ENCODE assay signal across 14 mouse cellular contexts in the genomic region with DNA sequence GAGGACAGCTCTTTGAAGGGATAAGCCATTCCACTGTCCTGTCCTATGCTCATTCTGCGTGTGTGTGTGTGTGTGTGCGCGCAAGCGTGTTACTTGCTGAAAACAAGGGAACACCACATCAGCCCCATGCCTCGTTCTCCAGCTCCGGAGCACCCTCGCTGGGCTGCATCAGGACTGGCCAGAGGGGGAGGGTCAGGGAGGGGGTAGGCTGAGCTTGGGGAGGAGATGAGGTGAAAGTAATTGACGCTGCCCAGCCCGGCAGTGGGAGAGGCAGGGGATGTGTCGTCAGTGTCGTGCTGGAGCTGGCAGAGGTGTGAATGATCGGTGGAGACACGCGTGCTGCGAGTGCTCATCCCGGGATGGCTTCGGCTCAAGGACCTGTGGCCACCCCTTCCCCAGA. TPM values are rescaled to one million over a fixed set of nuclear protein-coding genes. Genes with fewer than 3 reads are reported as not detected.
DNase-seq lines count a peak whose midpoint lies in the region; ATAC-seq lines count a peak whose summit lies in the region.
"Had no signal": no experiment of that assay in that cellular context is flagged by ENCODE, and none has a peak within 500 bp of the region (broad histone marks: within the 10 kb centered on the region; RNA-seq: fewer than 3 reads in every experiment).

No protein-coding gene starts in this region.

- no peaks in the 10 kb centered on the region for H3K27me3 ChIP-seq in forebrain, embryonic 10.5 days (ENCODE audit: poor library complexity, severe bottlenecking)
- H3K27me3 ChIP-seq in forebrain, embryonic 15.5 days: no peaks in the 10 kb centered on the region
- no peaks in the 10 kb centered on the region for H3K27me3 ChIP-seq in forebrain, embryonic 16.5 days (replicated peaks; ENCODE audit: control insufficient read depth, insufficient read depth, low read length)
- H3K27me3 ChIP-seq in limb, embryonic 10.5 days (ENCODE audit: low read depth, poor library complexity, severe bottlenecking): peaks cover 5% of the 10 kb centered on the region; the same call in 1 of the 2 replicates
- H3K27me3 ChIP-seq in neural tube, embryonic 13.5 days: no peaks in the 10 kb centered on the region
- no peaks in the 10 kb centered on the region for H3K27me3 ChIP-seq in liver, embryonic 11.5 days (replicated peaks; ENCODE audit: control insufficient read depth, insufficient read depth, low read length)
- H3K27me3 ChIP-seq in kidney, embryonic 14.5 days (ENCODE audit: control insufficient read depth, insufficient read depth, low read length): no peaks in the 10 kb centered on the region
- H3K27me3 ChIP-seq: liver, embryonic 15.5 days had no signal

- H3K4me1 ChIP-seq in forebrain, embryonic 10.5 days: peaks cover 34% of the 10 kb centered on the region
- peaks cover 15% of the 10 kb centered on the region; the same call in 1 of the 2 replicates for H3K4me1 ChIP-seq in forebrain, embryonic 15.5 days
- H3K4me1 ChIP-seq in forebrain, embryonic 16.5 days (replicated peaks; ENCODE audit: control insufficient read depth, insufficient read depth, low read length): no peaks in the 10 kb centered on the region; the same call in 1 of the 2 replicates
- H3K4me1 ChIP-seq in limb, embryonic 10.5 days: peaks cover 23% of the 10 kb centered on the region
- H3K4me1 ChIP-seq in neural tube, embryonic 13.5 days (replicated peaks): peaks cover 33% of the 10 kb centered on the region
- H3K4me1 ChIP-seq in liver, embryonic 11.5 days (replicated peaks; ENCODE audit: control insufficient read depth, insufficient read depth, low read length): 0 out of 2 replicates have a peak, but pooled peaks cover 4% of the 10 kb centered on the region
- H3K4me1 ChIP-seq in kidney, embryonic 14.5 days (ENCODE audit: control insufficient read depth, insufficient read depth, low read length): no peaks in the 10 kb centered on the region

- H3K4me2 ChIP-seq in forebrain, embryonic 15.5 days (replicated peaks): no peak overlapping the region
- H3K4me2 ChIP-seq in forebrain, embryonic 16.5 days (ENCODE audit: low read length): no peak overlapping the region
- H3K4me2 ChIP-seq in neural tube, embryonic 13.5 days: peak overlapping the region; percentile 11; the same call in 1 of the 2 replicates
- no peak overlapping the region for H3K4me2 ChIP-seq in liver, embryonic 11.5 days
- no peak overlapping the region for H3K4me2 ChIP-seq in kidney, embryonic 14.5 days (replicated peaks; ENCODE audit: low read depth, low read length)
- H3K4me2 ChIP-seq: heart, embryonic 12.5 days; liver, embryonic 15.5 days had no signal

- H3K9ac ChIP-seq in forebrain, embryonic 15.5 days (replicated peaks): no peak overlapping the region
- no peak overlapping the region for H3K9ac ChIP-seq in forebrain, embryonic 16.5 days (replicated peaks; ENCODE audit: low read depth, low read length)
- H3K9ac ChIP-seq in neural tube, embryonic 13.5 days: peak overlapping the region; percentile 3; the same call in 1 of the 2 replicates
- no peak overlapping the region for H3K9ac ChIP-seq in liver, embryonic 11.5 days (ENCODE audit: low read depth, low read length)
- no peak overlapping the region for H3K9ac ChIP-seq in kidney, embryonic 14.5 days (ENCODE audit: low read depth, low read length)
- H3K9ac ChIP-seq: heart, embryonic 12.5 days; liver, embryonic 15.5 days had no signal

- WGBS in forebrain, embryonic 10.5 days: 58% methylated on average over 17 of the region's 17 CpGs
- 42% methylated on average over 17 of the region's 17 CpGs for WGBS in forebrain, embryonic 15.5 days
- WGBS in forebrain, embryonic 16.5 days: 46% methylated on average over 17 of the region's 17 CpGs
- WGBS in limb, embryonic 10.5 days: 54% methylated on average over 17 of the region's 17 CpGs
- WGBS in neural tube, embryonic 13.5 days: 37% methylated on average over 17 of the region's 17 CpGs
- WGBS in liver, embryonic 11.5 days: 77% methylated on average over 17 of the region's 17 CpGs
- 48% methylated on average over 17 of the region's 17 CpGs for WGBS in kidney, embryonic 14.5 days

- no peak for DNase-seq in forebrain, embryonic 10.5 days (ENCODE audit: extremely low spot score, low spot score)
- DNase-seq in limb, embryonic 10.5 days (ENCODE audit: low spot score): no peak
- DNase-seq in liver, embryonic 11.5 days (ENCODE audit: low spot score): no peak
- no peak for DNase-seq in kidney, adult 18-20 months
- DNase-seq: cerebellum, postnatal 14 days; gastrocnemius, postnatal 10 days; layer of hippocampus, adult 9-11 months; lung, postnatal 4 days had no signal

- ATAC-seq in forebrain, embryonic 15.5 days (replicated peaks): no peak
- 0 out of 2 replicates have a peak, but pooled peaks have one; percentile 20 for ATAC-seq in forebrain, embryonic 16.5 days
- peak; percentile 33 for ATAC-seq in neural tube, embryonic 13.5 days (ENCODE audit: low read depth)
- no peak for ATAC-seq in liver, embryonic 11.5 days (replicated peaks; ENCODE audit: low FRiP score)
- ATAC-seq in kidney, embryonic 14.5 days (ENCODE audit: low FRiP score, low TSS enrichment): no peak

- peak overlapping the region; percentile 16; the same call in 1 of the 2 replicates for H3K4me3 ChIP-seq in forebrain, embryonic 10.5 days
- no peak overlapping the region for H3K4me3 ChIP-seq in forebrain, embryonic 15.5 days
- H3K4me3 ChIP-seq in forebrain, embryonic 16.5 days (replicated peaks; ENCODE audit: low read length): no peak overlapping the region
- H3K4me3 ChIP-seq in limb, embryonic 10.5 days: no peak overlapping the region
- no peak overlapping the region for H3K4me3 ChIP-seq in neural tube, embryonic 13.5 days
- H3K4me3 ChIP-seq in liver, embryonic 11.5 days (ENCODE audit: low read depth, low read length): no peak overlapping the region
- no peak overlapping the region for H3K4me3 ChIP-seq in kidney, embryonic 14.5 days (ENCODE audit: low read length)
- H3K4me3 ChIP-seq: heart, embryonic 12.5 days; liver, embryonic 15.5 days had no signal

- peak overlapping the region; percentile 71 for H3K27ac ChIP-seq in forebrain, embryonic 10.5 days
- H3K27ac ChIP-seq in forebrain, embryonic 15.5 days (replicated peaks): no peak overlapping the region
- H3K27ac ChIP-seq in forebrain, embryonic 16.5 days (ENCODE audit: low read length): no peak overlapping the region
- 0 out of 2 replicates have a peak overlapping the region, but pooled peaks have one; percentile 11 for H3K27ac ChIP-seq in limb, embryonic 10.5 days
- H3K27ac ChIP-seq in neural tube, embryonic 13.5 days (replicated peaks): peak overlapping the region; percentile 67
- H3K27ac ChIP-seq in liver, embryonic 11.5 days (ENCODE audit: low read depth, low read length): no peak overlapping the region
- H3K27ac ChIP-seq in kidney, embryonic 14.5 days (ENCODE audit: low read depth, low read length): no peak overlapping the region
- H3K27ac ChIP-seq: liver, embryonic 15.5 days had no signal

- H3K36me3 ChIP-seq in forebrain, embryonic 10.5 days (replicated peaks): peaks cover 9% of the 10 kb centered on the region; the same call in 1 of the 2 replicates
- H3K36me3 ChIP-seq in forebrain, embryonic 15.5 days: no peaks in the 10 kb centered on the region
- H3K36me3 ChIP-seq in forebrain, embryonic 16.5 days (ENCODE audit: control insufficient read depth, insufficient read depth): no peaks in the 10 kb centered on the region
- H3K36me3 ChIP-seq in limb, embryonic 10.5 days: peaks cover 8% of the 10 kb centered on the region
- H3K36me3 ChIP-seq in neural tube, embryonic 13.5 days: no peaks in the 10 kb centered on the region
- peaks cover 7% of the 10 kb centered on the region; the same call in 1 of the 2 replicates for H3K36me3 ChIP-seq in liver, embryonic 11.5 days (ENCODE audit: control insufficient read depth, insufficient read depth, low read length)
- H3K36me3 ChIP-seq in kidney, embryonic 14.5 days (ENCODE audit: control insufficient read depth, insufficient read depth, low read length): no peaks in the 10 kb centered on the region

- H3K9me3 ChIP-seq in forebrain, embryonic 10.5 days: no peaks in the 10 kb centered on the region
- no peaks in the 10 kb centered on the region for H3K9me3 ChIP-seq in forebrain, embryonic 15.5 days
- H3K9me3 ChIP-seq in forebrain, embryonic 16.5 days (ENCODE audit: control insufficient read depth, low read length): no peaks in the 10 kb centered on the region
- no peaks in the 10 kb centered on the region for H3K9me3 ChIP-seq in limb, embryonic 10.5 days (replicated peaks)
- H3K9me3 ChIP-seq in neural tube, embryonic 13.5 days: no peaks in the 10 kb centered on the region
- H3K9me3 ChIP-seq in liver, embryonic 11.5 days (ENCODE audit: control insufficient read depth, low read length): no peaks in the 10 kb centered on the region
- H3K9me3 ChIP-seq in kidney, embryonic 14.5 days (ENCODE audit: control insufficient read depth, low read length): no peaks in the 10 kb centered on the region
- H3K9me3 ChIP-seq: heart, embryonic 12.5 days; liver, embryonic 15.5 days had no signal

RNA-seq across cellular contexts. Expression of a gene that starts 14.8 kb away (rescaled TPM):
- 7.0 and 9.1 TPM in 2 replicates for polyA plus RNA-seq in forebrain, embryonic 10.5 days (2016; fragmentation: Nextera tagmentation; extraction: Ambion mirVana)
- polyA plus RNA-seq in forebrain, embryonic 15.5 days (2015; fragmentation: Nextera tagmentation; extraction: Ambion mirVana): 9.0 and 11.3 TPM in 2 replicates
- polyA plus RNA-seq in forebrain, embryonic 16.5 days (2015; fragmentation: Nextera tagmentation; extraction: Ambion mirVana): 12.0 and 16.2 TPM in 2 replicates
- 9.4 and 10.3 TPM in 2 replicates for polyA plus RNA-seq in limb, embryonic 10.5 days (2016; fragmentation: Nextera tagmentation; extraction: Ambion mirVana)
- 29.1 and 31.1 TPM in 2 replicates for polyA plus RNA-seq in neural tube, embryonic 13.5 days (2015; fragmentation: Nextera tagmentation; extraction: Ambion mirVana)
- polyA plus RNA-seq in liver, embryonic 11.5 days (2014; fragmentation: Nextera tagmentation; extraction: Ambion mirVana): 21.7 and 26.3 TPM in 2 replicates
- polyA plus RNA-seq in kidney, embryonic 14.5 days (2014; fragmentation: Nextera tagmentation; extraction: Ambion mirVana): 9.4 and 11.0 TPM in 2 replicates

RNA-seq across cellular contexts. Expression of a gene that starts 23.3 kb away (rescaled TPM):
- 1.2 TPM in 2 replicates for polyA plus RNA-seq in forebrain, embryonic 10.5 days (2016; fragmentation: Nextera tagmentation; extraction: Ambion mirVana)
- 1.1 and 1.7 TPM in 2 replicates for polyA plus RNA-seq in forebrain, embryonic 15.5 days (2015; fragmentation: Nextera tagmentation; extraction: Ambion mirVana)
- 2.0 and 2.4 TPM in 2 replicates for polyA plus RNA-seq in forebrain, embryonic 16.5 days (2015; fragmentation: Nextera tagmentation; extraction: Ambion mirVana)
- 0.96 and 1.3 TPM in 2 replicates for polyA plus RNA-seq in limb, embryonic 10.5 days (2016; fragmentation: Nextera tagmentation; extraction: Ambion mirVana)
- 1.7 and 2.5 TPM in 2 replicates for polyA plus RNA-seq in neural tube, embryonic 13.5 days (2015; fragmentation: Nextera tagmentation; extraction: Ambion mirVana)
- 1.1 and 1.5 TPM in 2 replicates for polyA plus RNA-seq in liver, embryonic 11.5 days (2014; fragmentation: Nextera tagmentation; extraction: Ambion mirVana)
- polyA plus RNA-seq in kidney, embryonic 14.5 days (2014; fragmentation: Nextera tagmentation; extraction: Ambion mirVana): 1.8 and 2.0 TPM in 2 replicates

RNA-seq across cellular contexts. Expression of a gene that starts 34.2 kb away (rescaled TPM):
- polyA plus RNA-seq in forebrain, embryonic 10.5 days (2016; fragmentation: Nextera tagmentation; extraction: Ambion mirVana): 20.9 and 21.8 TPM in 2 replicates
- 45.2 and 52.6 TPM in 2 replicates for polyA plus RNA-seq in forebrain, embryonic 15.5 days (2015; fragmentation: Nextera tagmentation; extraction: Ambion mirVana)
- polyA plus RNA-seq in forebrain, embryonic 16.5 days (2015; fragmentation: Nextera tagmentation; extraction: Ambion mirVana): 47.8 and 47.9 TPM in 2 replicates
- 22.8 and 26.2 TPM in 2 replicates for polyA plus RNA-seq in limb, embryonic 10.5 days (2016; fragmentation: Nextera tagmentation; extraction: Ambion mirVana)
- 43.7 and 45.5 TPM in 2 replicates for polyA plus RNA-seq in neural tube, embryonic 13.5 days (2015; fragmentation: Nextera tagmentation; extraction: Ambion mirVana)
- 9.3 and 10.5 TPM in 2 replicates for polyA plus RNA-seq in liver, embryonic 11.5 days (2014; fragmentation: Nextera tagmentation; extraction: Ambion mirVana)
- 30.9 and 31.5 TPM in 2 replicates for polyA plus RNA-seq in kidney, embryonic 14.5 days (2014; fragmentation: Nextera tagmentation; extraction: Ambion mirVana)

RNA-seq across cellular contexts. Expression of a gene that starts 38.1 kb away (rescaled TPM):
- 160 and 166 TPM in 2 replicates for polyA plus RNA-seq in forebrain, embryonic 10.5 days (2016; fragmentation: Nextera tagmentation; extraction: Ambion mirVana)
- 460 and 461 TPM in 2 replicates for polyA plus RNA-seq in forebrain, embryonic 15.5 days (2015; fragmentation: Nextera tagmentation; extraction: Ambion mirVana)
- 426 and 531 TPM in 2 replicates for polyA plus RNA-seq in forebrain, embryonic 16.5 days (2015; fragmentation: Nextera tagmentation; extraction: Ambion mirVana)
- 143 and 147 TPM in 2 replicates for polyA plus RNA-seq in limb, embryonic 10.5 days (2016; fragmentation: Nextera tagmentation; extraction: Ambion mirVana)
- polyA plus RNA-seq in neural tube, embryonic 13.5 days (2015; fragmentation: Nextera tagmentation; extraction: Ambion mirVana): 442 and 475 TPM in 2 replicates
- 212 and 229 TPM in 2 replicates for polyA plus RNA-seq in liver, embryonic 11.5 days (2014; fragmentation: Nextera tagmentation; extraction: Ambion mirVana)
- polyA plus RNA-seq in kidney, embryonic 14.5 days (2014; fragmentation: Nextera tagmentation; extraction: Ambion mirVana): 182 and 213 TPM in 2 replicates

RNA-seq across cellular contexts. Expression of a gene that starts 42.8 kb away (rescaled TPM):
- polyA plus RNA-seq in forebrain, embryonic 10.5 days (2016; fragmentation: Nextera tagmentation; extraction: Ambion mirVana): 29.1 and 29.3 TPM in 2 replicates
- polyA plus RNA-seq in forebrain, embryonic 15.5 days (2015; fragmentation: Nextera tagmentation; extraction: Ambion mirVana): 26.8 and 29.4 TPM in 2 replicates
- 29.8 and 30.1 TPM in 2 replicates for polyA plus RNA-seq in forebrain, embryonic 16.5 days (2015; fragmentation: Nextera tagmentation; extraction: Ambion mirVana)
- polyA plus RNA-seq in limb, embryonic 10.5 days (2016; fragmentation: Nextera tagmentation; extraction: Ambion mirVana): 22.7 and 25.1 TPM in 2 replicates
- polyA plus RNA-seq in neural tube, embryonic 13.5 days (2015; fragmentation: Nextera tagmentation; extraction: Ambion mirVana): 21.3 and 22.0 TPM in 2 replicates
- 21.9 and 23.1 TPM in 2 replicates for polyA plus RNA-seq in liver, embryonic 11.5 days (2014; fragmentation: Nextera tagmentation; extraction: Ambion mirVana)
- polyA plus RNA-seq in kidney, embryonic 14.5 days (2014; fragmentation: Nextera tagmentation; extraction: Ambion mirVana): 19.1 and 22.0 TPM in 2 replicates

Comparison
In these comparisons a context has a peak if more than half of its experiments do, and no peak if none do; other contexts are left out.
1. H3K27ac ChIP-seq: peak in forebrain, embryonic 10.5 days (single experiment), limb, embryonic 10.5 days (single experiment) and neural tube, embryonic 13.5 days (single experiment); none in forebrain, embryonic 15.5 days (single experiment), forebrain, embryonic 16.5 days (single experiment), liver, embryonic 11.5 days (single experiment) and kidney, embryonic 14.5 days (single experiment).
2. ATAC-seq: peak in forebrain, embryonic 16.5 days (single experiment) and neural tube, embryonic 13.5 days (single experiment); none in forebrain, embryonic 15.5 days (single experiment), liver, embryonic 11.5 days (single experiment) and kidney, embryonic 14.5 days (single experiment).